Mouse (Mus musculus) stomach, embryonic 14.5 days (tissue): ENCODE measurements around the gene Frmd4a. TPM values are rescaled to one million over a fixed set of nuclear protein-coding genes. Genes with fewer than 3 reads are reported as not detected.

Source experiments
- ATAC-seq: fragments of 200-750 bp; cut with Nextera tagmentation; 2 replicates; pipeline ENCODE4 v1.8.0; 2017; ENCODE audit warnings: low read depth, moderate TSS enrichment; ENCODE audit not compliant: insufficient number of reproducible peaks, insufficient read depth, low FRiP score
- H3K27ac ChIP-seq: fragments of 300-500 bp; sonication (generic); 2 replicates; pipeline ENCODE4 v1.5.1; 2014; ENCODE audit warnings: mild to moderate bottlenecking, low read length, moderate library complexity, mixed read lengths
- H3K27me3 ChIP-seq: fragments of 300-500 bp; sonication (generic); 2 replicates; pipeline ENCODE4 v1.6.1; 2014; ENCODE audit warnings: low read length, control low read depth, mixed read lengths; ENCODE audit not compliant: control insufficient read depth, insufficient read depth
- H3K36me3 ChIP-seq: fragments of 300-500 bp; sonication (generic); 2 replicates; pipeline ENCODE4 v1.6.1; 2014; ENCODE audit warnings: mild to moderate bottlenecking, control low read depth, low read length, moderate library complexity, mixed read lengths; ENCODE audit not compliant: control insufficient read depth, insufficient read depth
- H3K4me1 ChIP-seq: fragments of 300-500 bp; sonication (generic); 2 replicates; pipeline ENCODE4 v1.6.1; 2014; ENCODE audit warnings: low read length, control low read depth, mixed read lengths; ENCODE audit not compliant: control insufficient read depth, insufficient read depth
- H3K4me2 ChIP-seq: fragments of 300-500 bp; sonication (generic); replicated peaks from 2 replicates; pipeline ENCODE4 v1.6.1; 2014; ENCODE audit warnings: low read depth, low read length, control low read depth
- H3K4me3 ChIP-seq: fragments of 300-500 bp; sonication (generic); 2 replicates; pipeline ENCODE4 v1.5.1; 2014; ENCODE audit warnings: low read depth, low read length, control low read depth
- H3K9ac ChIP-seq: fragments of 300-500 bp; sonication (generic); replicated peaks from 2 replicates; pipeline ENCODE4 v1.6.1; 2014; ENCODE audit warnings: low read depth, mild to moderate bottlenecking, control low read depth, low read length, moderate library complexity, mixed read lengths
- H3K9me3 ChIP-seq: fragments of 300-500 bp; sonication (generic); 2 replicates; pipeline ENCODE4 v1.6.1; 2016; ENCODE audit warnings: low read depth, low read length, control low read depth; ENCODE audit not compliant: control insufficient read depth
- WGBS: fragments of 180-500 bp; shearing (Covaris S2); extraction: QIAGEN DNeasy Blood & Tissue Kit; methylation state at CpG from one replicate; pipeline ENCODE4 v1.1.7; 2014; 5-methylcytosine and 5-hydroxymethylcytosine counted together
- polyA plus RNA-seq: library from polyadenylated mRNA; unstranded; fragments of >200 nt; fragmentation: Nextera tagmentation; extraction: Ambion mirVana; gene quantifications from 2 replicates; pipeline ENCODE4 v1.2.1, GENCODE M21; 2014

Gene Frmd4a
- polyA plus RNA-seq, 1 experiment from 2014 or later: 42.4 TPM

DNA sequence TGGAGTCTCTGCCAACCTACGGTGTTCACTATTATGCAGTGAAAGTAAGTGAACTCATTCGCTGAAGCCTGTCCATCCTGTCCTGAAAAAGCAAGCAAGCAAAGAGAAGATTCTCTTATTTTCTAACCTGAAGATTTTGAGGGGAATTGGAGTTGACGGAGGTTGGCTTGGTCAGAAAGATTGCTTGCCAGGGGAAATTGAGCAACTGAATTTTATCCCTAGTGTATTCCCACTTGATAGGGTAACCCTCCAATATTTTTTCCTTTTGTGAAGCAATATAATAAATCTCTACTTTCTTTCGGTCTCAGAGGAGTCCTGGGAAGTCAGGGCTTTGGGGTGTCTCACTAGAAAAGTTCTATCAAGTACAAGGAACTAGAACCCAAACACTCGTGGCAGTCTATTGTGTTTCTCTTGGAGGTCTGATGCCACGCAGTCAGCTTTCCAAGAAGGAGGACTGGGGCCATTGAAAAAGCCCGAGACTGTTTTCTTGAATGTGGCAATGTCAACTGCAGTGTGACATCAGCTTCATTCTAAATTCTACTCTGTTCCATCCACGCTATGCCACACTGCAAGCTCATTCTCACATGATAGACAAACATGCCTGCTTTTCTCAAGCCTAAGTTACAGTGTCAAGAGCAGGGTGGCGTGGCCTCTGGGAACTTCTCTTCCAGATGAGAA, 517.8 kb downstream of the Frmd4a start:
- Histone ChIP-seq H3K9me3 (no peaks in the 10 kb centered on the region), H3K4me1 (no peaks in the 10 kb centered on the region), H3K36me3 (peaks cover 9% of the 10 kb centered on the region), H3K9ac (no peak overlapping the region), H3K4me2 (no peak overlapping the region), H3K4me3 (no peak overlapping the region), H3K27ac (no peak overlapping the region), H3K27me3 (no peaks in the 10 kb centered on the region)
- no peak for ATAC-seq
- 88% methylated on average over 9 of the region's 9 CpGs for WGBS

DNA sequence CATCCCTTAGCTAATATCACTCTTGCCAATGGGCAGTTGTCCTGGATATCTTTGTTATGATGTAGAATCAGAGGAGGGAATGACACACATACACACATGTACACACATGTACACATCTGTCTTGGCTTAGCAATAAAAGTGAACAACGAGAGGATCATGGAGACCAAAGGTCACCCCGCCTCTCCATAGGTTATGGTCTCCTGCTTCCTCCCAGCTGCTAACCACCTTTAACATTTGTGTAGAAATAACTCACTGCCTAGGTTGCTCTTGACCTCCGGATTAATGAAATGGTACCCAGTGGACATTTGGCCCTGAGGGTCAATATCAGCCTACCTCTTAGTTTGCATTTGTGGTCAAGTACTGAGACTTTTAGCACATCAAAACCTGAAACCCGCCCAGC, 523.8 kb downstream of the Frmd4a start:
- ATAC-seq: no peak
- H3K36me3 ChIP-seq: peaks cover 4% of the 10 kb centered on the region; the same call in 1 of the 2 replicates

DNA sequence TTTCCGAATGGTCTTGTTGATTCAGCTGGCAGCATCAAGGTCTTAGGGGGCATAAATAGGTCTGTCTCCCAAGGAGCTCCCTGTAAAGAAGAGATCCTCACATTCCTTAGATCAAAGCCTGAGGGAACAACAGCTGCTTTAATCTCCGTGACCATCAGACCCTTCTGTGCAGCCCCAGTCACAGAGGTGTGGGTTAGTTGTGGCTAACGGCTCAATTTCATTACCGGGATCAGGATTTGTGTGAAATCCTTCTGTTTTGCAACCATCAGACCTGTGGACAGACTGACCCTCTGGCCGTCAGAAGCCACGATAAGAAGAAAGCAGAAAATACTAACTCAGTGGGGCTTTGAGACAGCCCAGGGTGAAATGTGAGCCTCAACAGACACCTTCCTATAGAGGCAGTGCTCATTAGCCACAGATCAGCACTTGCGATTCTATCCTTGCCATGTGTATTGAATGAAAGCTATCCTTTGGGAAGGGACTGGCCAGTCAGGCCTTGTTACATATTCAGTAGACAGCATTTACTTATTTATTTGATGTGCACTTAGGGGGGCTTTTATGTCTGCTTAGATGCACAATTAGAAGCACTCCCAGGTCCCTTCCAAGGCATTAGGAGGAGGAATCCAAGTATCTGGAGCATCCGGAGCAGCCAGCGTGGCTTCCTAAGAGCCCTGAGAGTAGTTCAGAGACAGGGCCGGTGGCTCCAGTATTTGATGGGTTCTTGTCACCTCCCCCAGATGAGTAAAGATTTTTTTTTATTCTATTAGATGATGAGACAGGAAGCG, 524.5 kb downstream of the Frmd4a start:
- H3K36me3 ChIP-seq: peaks cover 4% of the 10 kb centered on the region; the same call in 1 of the 2 replicates
- H3K27me3 ChIP-seq: no peaks in the 10 kb centered on the region
- no peak for ATAC-seq
- no peaks in the 10 kb centered on the region for H3K4me1 ChIP-seq
- no peak overlapping the region for H3K4me2 ChIP-seq
- H3K4me3 ChIP-seq: no peak overlapping the region
- WGBS: 41% methylated on average over 11 of the region's 11 CpGs
- no peaks in the 10 kb centered on the region for H3K9me3 ChIP-seq
- H3K27ac ChIP-seq: no peak overlapping the region
- no peak overlapping the region for H3K9ac ChIP-seq

More for the DNA sequence above, 523.8 kb downstream of the Frmd4a start:
- Histone ChIP-seq H3K4me3 (no peak overlapping the region), H3K9me3 (no peaks in the 10 kb centered on the region), H3K27ac (no peak overlapping the region), H3K9ac (no peak overlapping the region), H3K4me1 (no peaks in the 10 kb centered on the region), H3K27me3 (no peaks in the 10 kb centered on the region), H3K4me2 (no peak overlapping the region)
- 59% methylated on average over 4 of the region's 4 CpGs for WGBS

DNA sequence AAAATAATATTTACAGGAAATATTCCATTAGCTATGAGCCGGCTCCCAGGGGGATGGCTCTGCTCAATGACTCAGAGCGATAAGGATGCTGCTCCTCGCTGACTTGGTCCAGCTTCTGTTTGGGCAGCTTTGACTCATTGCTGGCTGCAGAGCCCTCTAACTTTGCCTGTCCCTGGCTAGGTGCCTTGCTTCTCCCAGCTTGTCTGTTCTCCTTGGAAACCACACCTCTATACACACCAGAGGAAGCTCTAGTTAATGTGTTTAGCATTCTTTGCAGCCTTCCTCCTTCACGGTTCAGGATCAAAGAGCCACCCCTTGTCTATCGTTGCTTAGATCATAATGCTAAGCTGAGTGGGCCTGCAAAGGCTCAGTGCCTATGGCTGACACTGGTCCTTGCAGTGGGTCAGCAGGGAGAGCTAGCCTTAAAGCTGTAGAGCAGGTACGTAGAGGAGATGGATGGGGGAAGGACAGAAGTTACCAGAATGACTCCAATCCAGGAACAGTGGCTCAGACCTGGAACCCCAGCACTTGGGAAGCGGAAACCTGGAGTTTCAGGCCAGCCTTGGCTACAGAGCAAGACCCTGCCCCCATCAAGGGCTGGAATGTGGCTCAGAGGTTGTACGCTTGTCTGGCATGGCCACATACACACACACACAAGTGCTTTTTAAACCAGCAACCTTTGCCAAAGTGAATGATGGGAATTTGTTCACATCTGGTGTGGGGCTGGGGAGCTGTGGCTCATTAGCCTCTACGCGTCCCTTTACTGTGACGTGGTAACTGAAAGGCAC, 525.3 kb downstream of the Frmd4a start:
- no peak overlapping the region for H3K4me3 ChIP-seq
- no peaks in the 10 kb centered on the region for H3K27me3 ChIP-seq
- no peak overlapping the region for H3K27ac ChIP-seq
- no peaks in the 10 kb centered on the region for H3K9me3 ChIP-seq
- no peaks in the 10 kb centered on the region for H3K4me1 ChIP-seq
- peaks cover 4% of the 10 kb centered on the region; the same call in 1 of the 2 replicates for H3K36me3 ChIP-seq
- ATAC-seq: no peak
- no peak overlapping the region for H3K4me2 ChIP-seq
- 57% methylated on average over 11 of the region's 11 CpGs for WGBS
- no peak overlapping the region for H3K9ac ChIP-seq

DNA sequence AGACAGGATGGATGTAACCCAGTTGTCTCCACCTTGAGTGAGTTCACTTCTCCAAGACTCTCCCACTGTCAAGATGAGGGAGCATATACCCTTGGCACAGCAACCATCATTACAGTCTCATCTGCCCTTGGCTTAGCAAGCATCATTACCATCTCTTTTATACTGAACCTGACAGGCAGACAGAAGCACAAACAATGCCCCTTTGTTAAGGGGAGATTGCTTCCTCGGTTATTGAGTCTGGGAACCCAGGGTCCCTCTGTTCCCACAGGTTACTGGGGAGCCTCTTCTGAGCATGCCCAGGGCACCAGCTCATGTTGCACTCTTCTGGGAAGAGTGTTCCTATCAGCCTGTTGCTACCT, 525.9 kb downstream of the Frmd4a start:
- H3K4me1 ChIP-seq: no peaks in the 10 kb centered on the region
- 26% methylated on average over 1 of the region's 1 CpGs for WGBS
- no peak overlapping the region for H3K4me3 ChIP-seq
- H3K27me3 ChIP-seq: no peaks in the 10 kb centered on the region
- H3K4me2 ChIP-seq: no peak overlapping the region
- H3K9me3 ChIP-seq: no peaks in the 10 kb centered on the region
- H3K27ac ChIP-seq: no peak overlapping the region
- peaks cover 4% of the 10 kb centered on the region; the same call in 1 of the 2 replicates for H3K36me3 ChIP-seq
- no peak for ATAC-seq
- H3K9ac ChIP-seq: no peak overlapping the region

GRCm38 (mm10) chr2:4544360-4544759, 526.8 kb downstream of the Frmd4a start:
- no peak for ATAC-seq
- Histone ChIP-seq H3K4me2 (no peak overlapping the region), H3K9ac (no peak overlapping the region), H3K27me3 (no peaks in the 10 kb centered on the region), H3K9me3 (no peaks in the 10 kb centered on the region), H3K4me3 (no peak overlapping the region), H3K36me3 (peaks cover 4% of the 10 kb centered on the region; the same call in 1 of the 2 replicates), H3K4me1 (no peaks in the 10 kb centered on the region), H3K27ac (no peak overlapping the region)
- WGBS: 83% methylated on average over 5 of the region's 5 CpGs

DNA sequence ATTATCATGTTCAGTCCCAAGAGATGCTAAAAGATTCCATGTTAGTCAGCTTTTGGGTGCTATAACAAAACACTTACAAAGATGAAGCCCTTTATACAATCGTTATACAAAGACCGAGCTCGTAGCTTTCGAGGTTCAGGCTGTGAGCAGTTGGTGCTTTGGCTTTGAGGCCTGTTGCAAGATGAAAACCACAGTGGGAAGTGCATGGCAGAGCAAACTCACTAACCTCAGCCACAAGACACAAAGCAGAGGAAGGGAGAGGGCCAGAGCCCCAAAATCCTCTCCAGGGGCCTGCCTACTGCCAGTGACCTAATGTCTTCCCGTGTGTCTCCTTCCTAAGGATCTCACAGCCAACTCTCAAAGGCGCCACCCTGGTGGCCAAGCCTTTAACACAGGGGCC, 527.7 kb downstream of the Frmd4a start:
- no peaks in the 10 kb centered on the region for H3K9me3 ChIP-seq
- WGBS: 91% methylated on average over 6 of the region's 6 CpGs
- H3K4me1 ChIP-seq: no peaks in the 10 kb centered on the region
- H3K27ac ChIP-seq: no peak overlapping the region
- no peaks in the 10 kb centered on the region for H3K27me3 ChIP-seq
- ATAC-seq: no peak
- peaks cover 4% of the 10 kb centered on the region; the same call in 1 of the 2 replicates for H3K36me3 ChIP-seq
- H3K9ac ChIP-seq: no peak overlapping the region
- H3K4me3 ChIP-seq: no peak overlapping the region
- H3K4me2 ChIP-seq: no peak overlapping the region

DNA sequence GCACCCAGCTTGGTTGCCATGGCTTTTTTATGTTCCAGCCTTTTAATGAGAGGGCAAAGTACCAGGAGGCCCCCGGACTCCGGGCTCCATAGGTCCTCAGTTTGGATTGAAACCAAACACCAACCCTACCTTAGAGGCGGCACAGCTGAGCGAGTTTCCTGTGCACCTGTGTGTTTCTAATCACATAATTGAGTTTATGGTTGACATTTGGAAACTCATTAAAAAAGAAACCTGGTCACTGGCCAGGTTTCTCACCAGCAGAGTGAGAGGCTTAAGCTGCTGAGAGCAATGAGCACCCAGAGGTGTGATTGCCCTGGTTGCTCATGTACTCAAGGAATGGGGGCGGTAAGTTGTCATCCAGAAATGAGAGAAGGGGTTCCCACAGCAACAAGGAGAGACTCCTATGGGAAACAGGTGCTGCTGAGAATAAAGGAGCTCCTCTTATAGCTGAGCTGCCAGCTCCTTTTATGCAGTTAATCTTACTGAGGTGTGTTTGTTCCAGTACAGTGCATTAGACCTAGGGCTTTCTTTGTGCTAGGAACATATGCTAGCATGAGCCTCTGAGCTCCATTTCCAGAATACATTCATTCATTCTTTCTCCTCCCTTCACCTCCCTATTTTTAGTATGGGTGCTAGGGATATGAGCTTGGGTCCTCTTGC, 529.6 kb downstream of the Frmd4a start:
- Histone ChIP-seq H3K4me2 (no peak overlapping the region), H3K27me3 (no peaks in the 10 kb centered on the region), H3K4me3 (no peak overlapping the region), H3K9me3 (no peaks in the 10 kb centered on the region), H3K9ac (no peak overlapping the region), H3K36me3 (peaks cover 4% of the 10 kb centered on the region; the same call in 1 of the 2 replicates), H3K27ac (no peak overlapping the region), H3K4me1 (no peaks in the 10 kb centered on the region)
- 79% methylated on average over 5 of the region's 5 CpGs for WGBS
- ATAC-seq: no peak
